Mouse (Mus musculus) urinary bladder, postnatal 0 days (tissue): ENCODE data around the gene Rabggta. TPM values are rescaled to one million over a fixed set of nuclear protein-coding genes. Genes with fewer than 3 reads are reported as not detected.

Experiments
- polyA plus RNA-seq: library from polyadenylated mRNA; unstranded; fragments of >200 nt; fragmentation: Nextera tagmentation; extraction: Ambion mirVana; gene quantifications from 2 replicates; pipeline ENCODE4 v1.2.1, GENCODE M21; 2015

The Rabggta gene
- polyA plus RNA-seq: 17.3 and 20.5 TPM in 2 replicates

GRCm38 (mm10) chr14:55721700-55722437 lies at the start of gene Rabggta:
Gene Rabggta (minus strand): TSS chr14:55722263.

DNA sequence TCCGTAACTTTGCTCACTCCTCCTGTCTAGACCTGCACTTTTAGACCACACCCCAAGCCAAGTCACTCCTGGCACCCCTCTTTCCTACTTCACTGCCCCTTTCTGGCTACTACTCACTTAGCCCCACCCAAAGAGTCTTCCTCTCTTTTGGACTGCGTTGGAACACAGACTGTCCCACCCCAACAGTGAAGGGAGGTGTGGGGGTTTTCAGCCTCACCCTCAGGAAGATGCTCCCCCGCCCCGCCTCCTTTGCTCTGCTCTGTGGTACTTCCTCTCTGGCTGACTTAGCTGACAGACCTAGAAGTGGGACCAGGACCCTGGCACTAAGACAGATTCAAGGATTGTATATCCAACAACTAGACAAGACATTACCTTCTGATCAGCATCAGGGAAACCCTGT lies 43.6 kb upstream of the Rabggta start, which contains the start of gene Ltb4r1:
Gene Ltb4r1, plus strand, starts transcription at position 267 of the 400 bp plus-strand sequence.

DNA sequence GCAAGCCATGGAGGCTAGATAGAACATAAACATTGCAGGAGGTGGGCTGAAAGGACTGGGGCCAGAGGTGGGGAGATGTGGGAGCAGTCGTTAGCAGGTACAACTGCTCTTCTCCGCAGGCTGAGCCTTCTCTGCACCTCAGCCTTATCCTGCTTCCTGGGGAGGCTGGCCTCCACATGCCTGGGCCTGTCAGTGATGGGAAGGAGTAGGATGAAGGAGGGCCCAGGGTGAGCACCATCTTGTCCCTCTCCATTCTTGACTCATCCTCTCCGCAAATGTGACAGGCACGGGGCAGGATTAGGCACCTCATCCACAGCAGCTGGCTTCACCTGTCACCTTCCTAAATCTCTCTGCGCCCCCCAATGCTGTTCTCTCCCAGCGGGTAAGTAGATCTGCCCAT lies 39.1 kb upstream of the Rabggta start, which contains the start of gene Ltb4r2:
Gene Ltb4r2, plus strand, starts transcription at position 266 of the 400 bp plus-strand sequence.

DNA sequence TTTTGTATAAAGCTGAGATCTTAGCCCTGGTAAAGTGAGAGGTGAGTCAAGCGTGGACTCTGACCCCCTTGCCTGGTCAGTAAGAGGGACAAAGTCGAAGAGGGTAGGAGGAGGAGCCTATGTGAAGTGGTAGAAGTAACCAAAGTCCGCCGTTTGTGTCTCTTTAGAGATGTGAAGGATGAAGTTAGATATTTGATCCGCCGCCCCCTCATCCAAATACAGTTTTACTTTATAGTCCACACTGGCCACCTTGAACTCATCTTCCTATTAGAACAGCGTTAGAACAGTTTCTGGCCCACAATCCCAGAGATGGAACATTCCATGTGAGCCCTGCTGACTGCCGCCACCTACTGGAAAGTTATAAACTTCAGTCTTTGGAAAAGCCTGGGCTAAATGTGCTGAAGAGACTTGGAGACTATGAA lies 36.3 kb upstream of the Rabggta start, which contains the start of gene Cideb:
Gene Cideb, minus strand, starts transcription at position 96 of the 422 bp plus-strand sequence.

GRCm38 (mm10) chr14:55745180-55745860 lies 23.3 kb upstream of the Rabggta start, which contains the start of the genes Dhrs1 and Nop9:
Gene Dhrs1 (minus strand): TSS chr14:55745690.
Gene Nop9 (plus strand): TSS chr14:55745693.

DNA sequence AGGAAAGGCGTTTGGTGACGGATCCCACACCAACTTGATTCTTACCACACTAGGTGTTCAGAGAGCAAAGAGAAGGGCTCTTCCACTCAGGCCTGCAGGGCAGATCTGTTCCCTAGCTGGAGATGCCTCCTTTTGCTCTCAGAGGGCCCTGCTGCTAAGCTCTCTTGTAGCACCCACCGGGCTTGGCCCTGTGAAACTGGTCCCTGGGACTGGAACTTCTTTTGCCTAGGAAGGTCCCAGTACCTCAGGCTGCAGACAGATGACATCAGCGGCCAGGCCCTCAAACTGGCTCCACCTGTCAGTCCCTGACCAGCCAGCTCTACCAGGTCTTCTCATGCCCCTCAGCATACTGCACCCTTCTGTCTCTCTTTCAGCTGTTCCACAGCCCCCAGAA lies 8.3 kb downstream of the Rabggta start, which contains the start of gene Tgm1:
Gene Tgm1, minus strand, starts transcription at position 198 of the 394 bp plus-strand sequence.

DNA sequence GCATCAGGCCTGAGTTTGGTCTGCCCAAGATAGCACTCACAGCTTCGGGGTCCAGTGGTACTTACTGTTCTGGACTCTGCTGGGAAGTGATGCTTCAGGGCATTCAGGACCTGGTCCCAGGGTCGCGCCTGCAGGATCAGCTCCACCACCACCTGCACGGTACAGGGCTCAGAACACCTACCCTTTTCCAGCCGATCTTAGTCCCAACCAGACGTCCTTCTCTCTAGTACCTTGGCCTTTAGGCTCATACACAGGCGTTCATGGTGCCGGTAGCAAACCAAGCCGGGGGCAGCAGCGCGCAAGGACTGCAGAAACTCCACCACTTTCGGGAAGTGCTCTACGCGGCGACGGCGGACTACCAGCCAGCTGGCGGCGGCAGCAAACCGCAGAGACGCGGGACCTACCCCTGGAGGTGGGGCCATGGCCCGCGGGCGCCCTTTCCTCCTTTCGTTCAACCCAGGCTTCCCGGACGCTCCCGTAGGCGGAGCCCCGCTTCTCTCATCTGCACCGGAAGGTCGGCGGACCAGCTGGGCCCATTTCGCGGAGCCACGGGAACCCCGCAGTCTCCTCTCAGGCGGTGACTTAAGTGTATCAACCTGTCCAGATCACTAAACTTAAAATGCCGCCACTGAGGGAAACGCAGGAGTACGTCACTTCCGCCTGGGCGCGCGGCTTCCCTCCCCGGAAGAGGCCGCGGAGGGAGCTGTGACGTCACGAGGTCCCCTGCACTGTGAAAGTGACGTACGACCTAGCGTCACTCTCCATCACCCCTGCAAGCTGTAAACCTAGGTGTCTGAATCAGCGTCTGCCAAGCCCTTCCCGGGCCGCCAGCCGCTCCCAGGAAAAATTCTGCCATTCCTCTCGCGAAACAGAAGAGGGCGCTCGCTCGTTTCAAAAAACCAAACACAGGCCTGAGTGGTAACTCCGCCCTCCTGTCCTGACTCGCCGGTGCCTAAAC lies 40.6 kb downstream of the Rabggta start, which contains the start of gene Tinf2:
Gene Tinf2, minus strand, starts transcription at position 661 of the 958 bp plus-strand sequence.

DNA sequence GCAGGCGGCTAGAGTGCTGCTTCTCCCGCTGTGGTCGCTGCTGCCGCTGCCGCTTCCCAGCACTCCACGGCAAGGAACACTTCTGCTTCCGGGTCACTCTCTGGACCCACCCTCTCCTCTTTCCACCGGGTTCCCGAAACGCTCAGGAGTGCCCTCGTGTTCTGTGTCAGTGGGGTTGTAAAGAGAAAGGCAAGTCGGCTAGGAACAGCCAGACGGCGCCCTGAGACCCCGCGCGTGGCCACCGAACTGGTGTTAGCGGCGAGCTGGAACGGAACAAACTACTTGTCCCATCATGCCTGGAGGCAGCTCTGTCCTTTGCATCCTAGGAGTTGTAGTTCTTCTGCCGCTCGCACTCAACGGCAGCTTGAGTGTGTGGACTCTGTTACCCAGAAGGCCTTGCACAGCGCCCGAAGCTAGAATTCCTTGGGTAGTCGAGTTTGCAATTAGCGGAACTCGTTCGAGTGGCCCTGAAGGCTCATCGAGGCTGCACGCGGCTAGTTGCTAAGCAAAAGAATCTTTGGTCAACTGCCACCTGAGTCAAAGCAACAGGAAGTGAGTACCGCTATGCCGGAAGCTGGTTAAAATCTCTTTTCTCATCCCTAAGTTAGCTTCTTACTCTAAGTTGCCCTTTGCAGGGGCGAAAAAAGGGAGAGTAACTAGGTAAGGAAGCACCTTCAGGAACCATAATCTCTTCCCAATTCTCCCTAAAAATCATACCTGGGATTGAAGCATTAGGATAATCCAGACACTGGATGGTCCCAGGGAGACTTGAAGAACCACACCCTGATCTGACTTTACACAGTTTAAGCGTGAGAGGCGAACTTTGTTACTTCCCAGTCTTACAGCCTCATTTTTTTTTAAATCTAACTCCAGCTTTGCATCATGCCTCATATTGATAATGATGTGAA lies 50.0 kb downstream of the Rabggta start, which contains the start of the genes Gmpr2 and Nedd8:
Gene Gmpr2, plus strand, starts transcription at position 109 of the 908 bp plus-strand sequence.
Gene Nedd8, minus strand, starts transcription at position 292 of the 908 bp plus-strand sequence.

Other genes with a start within 250 kb of the Rabggta start
- 52.0 and 53.1 TPM in 2 replicates for gene Dhrs4, start 243.5 kb downstream of the Rabggta start, polyA plus RNA-seq
- gene Carmil3, start 231.6 kb downstream of the Rabggta start, polyA plus RNA-seq: 0.22 and 0.35 TPM in 2 replicates
- 1.8 and 1.9 TPM in 2 replicates for gene Cpne6, start 211.8 kb downstream of the Rabggta start, polyA plus RNA-seq
- not detected in 2 replicates for gene Nrl, start 197.3 kb downstream of the Rabggta start, polyA plus RNA-seq
- gene Pck2, start 182.0 kb downstream of the Rabggta start, polyA plus RNA-seq: 41.2 and 47.1 TPM in 2 replicates
- 55.6 and 63.3 TPM in 2 replicates for gene Dcaf11, start 162.3 kb downstream of the Rabggta start, polyA plus RNA-seq
- gene A730061H03Rik, start 161.9 kb downstream of the Rabggta start, polyA plus RNA-seq: 0.51 and 1.1 TPM in 2 replicates
- 0.26 TPM in 1 of 2 replicates, not detected in the other for gene Fitm1, start 146.6 kb downstream of the Rabggta start, polyA plus RNA-seq
- 104 and 112 TPM in 2 replicates for gene Psme1, start 144.1 kb downstream of the Rabggta start, polyA plus RNA-seq
- gene Emc9, start 137.0 kb downstream of the Rabggta start, polyA plus RNA-seq: 6.7 and 6.8 TPM in 2 replicates
- 218 and 249 TPM in 2 replicates for gene Psme2, start 131.2 kb downstream of the Rabggta start, polyA plus RNA-seq
- 11.0 and 13.6 TPM in 2 replicates for gene Rnf31, start 130.6 kb downstream of the Rabggta start, polyA plus RNA-seq
- 17.2 and 21.2 TPM in 2 replicates for gene Irf9, start 118.7 kb downstream of the Rabggta start, polyA plus RNA-seq
- gene Rec8, start 104.2 kb downstream of the Rabggta start, polyA plus RNA-seq: 1.3 and 1.9 TPM in 2 replicates
- 60.2 and 63.0 TPM in 2 replicates for gene Ipo4, start 86.3 kb downstream of the Rabggta start, polyA plus RNA-seq
- 0.56 and 1.4 TPM in 2 replicates for gene Gm49378, start 84.4 kb downstream of the Rabggta start, polyA plus RNA-seq
- gene Tm9sf1, start 78.5 kb downstream of the Rabggta start, polyA plus RNA-seq: 68.6 and 69.9 TPM in 2 replicates
- 0.26 and 0.35 TPM in 2 replicates for gene Tssk4, start 72.1 kb downstream of the Rabggta start, polyA plus RNA-seq
- gene Mdp1, start 61.8 kb downstream of the Rabggta start, polyA plus RNA-seq: 35.8 and 39.5 TPM in 2 replicates
- gene Gmpr2, start 50.3 kb downstream of the Rabggta start, polyA plus RNA-seq: 32.0 and 33.0 TPM in 2 replicates
- gene Nedd8, start 50.1 kb downstream of the Rabggta start, polyA plus RNA-seq: 388 and 415 TPM in 2 replicates
- 13.9 and 15.5 TPM in 2 replicates for gene Tinf2, start 40.4 kb downstream of the Rabggta start, polyA plus RNA-seq
- gene Tgm1, start 8.3 kb downstream of the Rabggta start, polyA plus RNA-seq: 7.4 and 9.2 TPM in 2 replicates
- 60.6 and 62.9 TPM in 2 replicates for gene Dhrs1, start 23.4 kb upstream of the Rabggta start, polyA plus RNA-seq
- gene Nop9, start 23.4 kb upstream of the Rabggta start, polyA plus RNA-seq: 18.6 TPM in 2 replicates
- gene Cideb, start 36.2 kb upstream of the Rabggta start, polyA plus RNA-seq: 0.13 and 0.18 TPM in 2 replicates
- gene Ltb4r2, start 39.2 kb upstream of the Rabggta start, polyA plus RNA-seq: 0.29 and 0.39 TPM in 2 replicates
- 0.76 and 6.9 TPM in 2 replicates for gene Ltb4r1, start 43.7 kb upstream of the Rabggta start, polyA plus RNA-seq
- 2.3 and 2.7 TPM in 2 replicates for gene Adcy4, start 61.8 kb upstream of the Rabggta start, polyA plus RNA-seq
- 19.1 and 19.2 TPM in 2 replicates for gene Ripk3, start 66.6 kb upstream of the Rabggta start, polyA plus RNA-seq
- gene Nfatc4, start 100.9 kb upstream of the Rabggta start, polyA plus RNA-seq: 22.3 and 22.5 TPM in 2 replicates
- gene Nynrin, start 131.7 kb upstream of the Rabggta start, polyA plus RNA-seq: 6.4 and 7.6 TPM in 2 replicates
- gene Cbln3, start 162.1 kb upstream of the Rabggta start, polyA plus RNA-seq: 0.18 and 0.21 TPM in 2 replicates
- 8.4 and 9.2 TPM in 2 replicates for gene Khnyn, start 162.7 kb upstream of the Rabggta start, polyA plus RNA-seq
- gene Sdr39u1, start 178.0 kb upstream of the Rabggta start, polyA plus RNA-seq: 43.8 and 50.4 TPM in 2 replicates
- gene Cma1, start 222.4 kb upstream of the Rabggta start, polyA plus RNA-seq: 35.6 and 71.0 TPM in 2 replicates
- 0.19 and 0.20 TPM in 2 replicates for gene Cma2, start 228.7 kb upstream of the Rabggta start, polyA plus RNA-seq